Mouse (Mus musculus) spleen, adult 2 months (tissue): ENCODE data around the gene Tenm4. TPM values are rescaled to one million over a fixed set of nuclear protein-coding genes. Genes with fewer than 3 reads are reported as not detected.

Source experiments
- DNase-seq, 2 experiments: peaks; one replicate each; pipeline versions ENCODE4 v3.0.0 to v3.0.0-alpha.2; 2012 to 2021; ENCODE audit warnings: low spot score in 2 of 2, low read depth in 1 of 2
- H3K27ac ChIP-seq: fragments of 200-500 bp; 2 replicates; pipeline ENCODE4 v1.5.1; 2012; ENCODE audit warnings: low read length, inconsistent platforms; ENCODE audit not compliant: insufficient read depth
- H3K27me3 ChIP-seq: fragments of 200-500 bp; 2 replicates; pipeline ENCODE4 v1.6.1; 2012; ENCODE audit warnings: mild to moderate bottlenecking, moderate library complexity, low read length, inconsistent platforms; ENCODE audit not compliant: control insufficient read depth, insufficient read depth
- H3K36me3 ChIP-seq: fragments of 200-500 bp; 2 replicates; pipeline ENCODE4 v1.6.1; 2012; ENCODE audit warnings: mild to moderate bottlenecking, low read length, inconsistent platforms; ENCODE audit not compliant: control insufficient read depth, insufficient read depth
- H3K4me1 ChIP-seq: fragments of 200-500 bp; 2 replicates; pipeline ENCODE4 v1.6.1; 2011; ENCODE audit warnings: inconsistent platforms; ENCODE audit not compliant: control insufficient read depth, insufficient read depth, insufficient read length
- H3K4me3 ChIP-seq: fragments of 200-500 bp; 2 replicates; pipeline ENCODE4 v1.5.1; 2011; ENCODE audit warnings: mild to moderate bottlenecking, inconsistent platforms; ENCODE audit not compliant: insufficient read depth, insufficient read length; ENCODE audit errors: extremely low read depth
- CTCF ChIP-seq: fragments of 200-500 bp; IDR thresholded peaks from 2 replicates; pipeline ENCODE4 v1.5.1; 2011; ENCODE audit warnings: mild to moderate bottlenecking, inconsistent platforms; ENCODE audit not compliant: insufficient read depth, insufficient read length, insufficient replicate concordance; ENCODE audit errors: extremely low read depth
- POLR2A ChIP-seq: fragments of 200-500 bp; IDR thresholded peaks from 2 replicates; pipeline ENCODE4 v1.6.1; 2011; ENCODE audit warnings: low read depth, low read length, inconsistent platforms
- WGBS: fragments of 180-500 bp; shearing (Covaris S2); methylation state at CpG from one replicate; pipeline ENCODE4 v1.1.7; 2018; 5-methylcytosine and 5-hydroxymethylcytosine counted together
- polyA plus RNA-seq: library from polyadenylated mRNA; depleted of rRNA; stranded (reverse); fragments of >200 nt; gene quantifications from 2 replicates; pipeline ENCODE4 v1.2.3, GENCODE M21; 2012

Tenm4 gene
- polyA plus RNA-seq, 1 experiment = 1.2 TPM

DNA sequence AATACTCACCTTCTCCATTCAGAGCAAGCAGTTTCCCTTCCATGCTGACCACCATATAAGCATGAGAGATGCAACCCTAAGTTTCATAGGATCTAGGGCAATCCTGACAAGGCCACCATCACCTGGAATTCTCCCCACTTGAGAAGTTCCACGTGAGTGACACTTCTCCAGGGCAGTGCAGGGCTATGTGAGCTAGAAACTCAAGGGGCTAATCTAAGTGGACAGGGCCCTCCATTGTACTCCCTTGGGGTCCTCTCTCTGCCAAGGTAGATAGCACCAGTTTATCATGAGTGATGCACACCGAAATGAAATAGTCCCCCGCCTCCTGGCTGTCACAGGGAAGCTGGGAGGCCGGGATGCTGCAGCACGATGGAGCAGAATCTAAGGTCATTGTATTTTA is 688.6 kb downstream of the Tenm4 start:
- H3K4me3 ChIP-seq = no peak overlapping the region
- no peaks in the 10 kb centered on the region for H3K4me1 ChIP-seq
- H3K36me3 ChIP-seq = no peaks in the 10 kb centered on the region
- TF ChIP-seq CTCF (no peak), POLR2A (no peak)
- H3K27ac ChIP-seq = no peak overlapping the region
- 89% methylated on average over 5 of the region's 5 CpGs for WGBS
- no peak for DNase-seq
- H3K27me3 ChIP-seq = no peaks in the 10 kb centered on the region

- H3K4me3 ChIP-seq = no peak overlapping the region
- no peak for DNase-seq
- H3K36me3 ChIP-seq = no peaks in the 10 kb centered on the region
- WGBS = 71% methylated on average over 4 of the region's 4 CpGs
- H3K27ac ChIP-seq = no peak overlapping the region
- no peaks in the 10 kb centered on the region for H3K27me3 ChIP-seq
- no peak for TF ChIP-seq CTCF
- TF ChIP-seq POLR2A = no peak
- H3K4me1 ChIP-seq = no peaks in the 10 kb centered on the region
Measured at GRCm38 (mm10) chr7:96860650-96861049, 689.6 kb downstream of the Tenm4 start.

DNA sequence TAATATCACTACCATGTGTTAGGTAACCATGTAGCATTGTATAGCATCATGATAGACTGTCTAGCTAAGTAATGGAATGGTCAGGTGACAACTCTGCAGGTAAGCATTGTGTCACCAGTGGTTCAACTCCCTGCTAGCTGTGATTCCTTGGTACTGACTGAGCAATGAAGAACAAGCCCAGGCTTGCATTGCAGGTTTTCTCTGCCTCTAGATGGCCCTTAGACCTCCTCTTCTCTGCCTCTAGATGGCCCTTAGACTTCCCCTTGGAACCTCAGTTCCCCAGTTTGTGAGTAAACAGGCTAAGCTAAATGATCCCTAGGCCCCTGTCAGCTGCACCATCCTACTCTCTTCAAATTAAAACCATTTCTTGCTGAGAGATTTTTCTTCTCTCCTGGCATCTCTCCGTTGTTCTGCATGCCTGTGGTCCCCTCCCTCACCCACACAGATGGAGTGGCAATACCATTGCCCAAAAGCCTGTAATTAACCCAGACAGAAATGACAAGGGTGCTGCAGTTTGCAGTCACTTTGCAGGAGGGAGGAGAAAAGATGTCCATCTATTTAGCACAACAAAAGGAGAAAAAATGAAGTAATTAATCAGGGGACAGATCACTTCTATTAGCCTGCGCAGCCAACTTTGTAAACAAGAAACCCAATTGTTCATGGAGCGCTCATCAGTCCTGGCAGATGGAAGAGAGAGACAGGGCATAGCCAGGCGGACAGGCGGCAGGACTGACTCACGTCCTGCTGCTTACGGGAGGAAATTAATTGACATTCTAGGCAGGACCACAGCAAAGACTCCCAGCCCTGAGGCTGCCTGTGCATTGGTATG is 694.1 kb downstream of the Tenm4 start:
- Histone ChIP-seq H3K27me3 (no peaks in the 10 kb centered on the region), H3K4me1 (no peaks in the 10 kb centered on the region), H3K27ac (no peak overlapping the region), H3K4me3 (no peak overlapping the region), H3K36me3 (no peaks in the 10 kb centered on the region)
- WGBS = 87% methylated on average over 7 of the region's 7 CpGs
- TF ChIP-seq POLR2A = no peak
- no peak for TF ChIP-seq CTCF
- DNase-seq = no peak

DNA sequence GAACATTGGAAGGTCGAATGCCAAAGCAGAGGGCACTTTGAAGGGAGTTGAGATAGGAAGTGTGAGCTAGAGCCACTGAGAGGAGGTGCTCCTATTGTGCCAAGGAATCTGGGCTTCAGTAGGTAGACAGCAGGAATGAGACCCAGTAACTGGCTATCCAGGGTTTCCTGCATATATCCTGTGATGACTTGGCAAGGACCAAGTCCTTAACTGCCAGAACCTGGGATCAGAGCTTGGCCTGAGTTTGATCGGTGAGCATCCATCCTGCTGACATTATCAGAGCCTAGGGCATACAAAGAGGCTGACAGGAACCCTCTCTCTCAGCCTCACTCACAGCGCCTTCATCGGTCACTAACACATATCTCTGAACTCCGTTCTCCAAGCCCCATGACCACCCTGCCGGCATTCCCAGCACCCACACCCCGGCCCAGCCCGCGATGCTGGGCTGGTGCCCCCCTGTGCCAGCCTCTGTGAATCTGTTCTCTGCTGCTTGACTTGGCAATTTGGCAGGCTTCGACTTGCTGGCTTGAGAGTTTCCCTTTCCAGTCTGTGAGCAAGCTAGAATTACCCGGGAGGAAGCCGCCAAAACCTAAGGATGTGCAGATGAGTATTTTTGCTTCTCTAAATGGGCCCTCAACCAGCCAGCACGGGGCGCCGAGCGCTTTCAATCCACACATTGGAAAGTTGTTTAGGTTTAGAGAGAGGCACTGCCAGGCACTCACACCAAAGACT is 698.2 kb downstream of the Tenm4 start:
- no peak for DNase-seq
- no peaks in the 10 kb centered on the region for H3K27me3 ChIP-seq
- 85% methylated on average over 16 of the region's 16 CpGs for WGBS
- H3K36me3 ChIP-seq = no peaks in the 10 kb centered on the region
- TF ChIP-seq CTCF = no peak
- TF ChIP-seq POLR2A = no peak
- H3K4me1 ChIP-seq = no peaks in the 10 kb centered on the region
- no peak overlapping the region for H3K4me3 ChIP-seq
- H3K27ac ChIP-seq = no peak overlapping the region

DNA sequence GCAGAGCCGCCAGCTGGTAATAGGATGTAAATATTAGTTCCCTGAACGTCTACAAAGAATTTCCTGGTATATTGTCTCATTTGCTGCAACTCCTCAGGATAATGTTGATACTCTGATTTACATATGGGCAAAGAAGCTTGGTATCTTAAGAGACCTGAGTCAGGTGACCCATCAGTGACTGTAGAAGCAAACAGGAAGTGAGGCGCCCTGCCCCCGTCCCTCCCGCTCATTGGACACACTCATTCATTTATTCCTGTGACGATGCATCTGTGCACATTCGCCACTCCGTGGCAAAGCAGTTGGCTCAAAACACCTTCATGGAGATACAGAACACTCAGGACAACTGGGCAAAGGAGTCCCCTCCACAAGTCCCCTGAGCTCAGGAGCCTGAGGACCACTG is 699.4 kb downstream of the Tenm4 start:
- Histone ChIP-seq H3K36me3 (no peaks in the 10 kb centered on the region), H3K27ac (no peak overlapping the region), H3K4me1 (no peaks in the 10 kb centered on the region), H3K27me3 (no peaks in the 10 kb centered on the region), H3K4me3 (no peak overlapping the region)
- DNase-seq = peak in 1 of 2 experiments; percentile 14
- WGBS = 62% methylated on average over 8 of the region's 8 CpGs
- TF ChIP-seq CTCF (no peak), POLR2A (no peak)

DNA sequence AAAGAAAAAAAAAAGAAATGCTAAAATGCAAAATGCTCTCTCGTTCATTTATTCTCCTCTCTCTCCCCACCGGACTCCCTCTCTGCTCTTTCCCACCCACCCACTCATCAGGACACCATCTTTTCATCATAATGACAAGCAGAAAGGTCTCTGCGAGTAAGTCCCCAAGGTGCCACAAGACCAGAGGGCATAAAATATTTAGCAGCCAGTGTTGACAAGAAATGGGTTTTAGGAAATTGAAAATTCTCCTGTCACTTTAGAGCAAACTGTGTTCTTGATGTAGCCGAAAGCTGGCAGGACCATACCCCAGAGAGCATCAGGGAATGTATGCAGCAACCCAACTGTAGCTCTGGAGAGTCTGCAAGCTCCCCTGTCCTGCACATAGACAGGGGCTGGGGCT is 700.0 kb downstream of the Tenm4 start:
- WGBS = 93% methylated on average over 4 of the region's 4 CpGs
- TF ChIP-seq CTCF = no peak
- no peaks in the 10 kb centered on the region for H3K27me3 ChIP-seq
- no peak overlapping the region for H3K27ac ChIP-seq
- H3K4me3 ChIP-seq = no peak overlapping the region
- H3K36me3 ChIP-seq = no peaks in the 10 kb centered on the region
- DNase-seq = no peak
- no peaks in the 10 kb centered on the region for H3K4me1 ChIP-seq
